In the genomic region with DNA sequence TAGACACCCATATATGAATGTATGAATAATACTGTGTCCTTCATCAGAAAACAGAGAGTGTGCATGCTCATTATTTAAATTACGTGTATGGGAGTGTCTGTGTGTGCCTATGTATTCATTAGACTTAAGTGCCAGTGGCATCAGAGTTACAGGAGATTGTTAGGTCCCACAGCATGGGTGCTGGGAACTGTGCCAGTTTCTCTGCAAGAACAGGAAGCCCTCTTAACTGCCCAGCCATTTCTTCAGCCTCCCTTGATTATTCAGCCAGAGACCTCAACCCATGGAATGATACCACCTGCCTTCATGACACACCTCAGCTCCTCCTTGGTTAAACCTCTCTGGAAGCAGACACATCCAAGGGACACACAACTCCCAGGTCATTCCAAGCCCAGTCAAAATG, we compare ENCODE assay signal across 26 mouse cellular contexts.
DNase-seq lines count a peak whose midpoint lies in the region; ATAC-seq and TF ChIP-seq lines count a peak whose summit lies in the region.
"Had no signal": no experiment of that assay in that cellular context is flagged by ENCODE, and none has a peak within 500 bp of the region (broad histone marks: within the 10 kb centered on the region; RNA-seq: fewer than 3 reads in every experiment).

No protein-coding gene starts in this region.

- DNase-seq in 416B (ENCODE audit: low read depth) (peak; percentile 81), MEL (ENCODE audit: low read depth, low spot score) (peak; percentile 87)
- no peak for DNase-seq in natural killer cell, adult 2 months (ENCODE audit: low spot score in 2 of 2)
- DNase-seq: adrenal gland, adult 2 months; adrenal gland, postnatal 14 days; cerebellum, adult 18-20 months; embryo, embryonic 11 days; gastrocnemius, postnatal 10 days; gastrocnemius, postnatal 36 days; heart, adult 11 months; heart, postnatal 10 days; heart, postnatal 36 days had no signal

- H3K9me3 ChIP-seq in MEL (replicated peaks; ENCODE audit: insufficient read depth, low read length), result no peaks in the 10 kb centered on the region
- no peaks in the 10 kb centered on the region for H3K9me3 ChIP-seq in midbrain, embryonic 16.5 days (replicated peaks; ENCODE audit: control insufficient read depth, low read length, poor library complexity, severe bottlenecking)
- H3K9me3 ChIP-seq: embryonic facial prominence, embryonic 10.5 days; embryonic facial prominence, embryonic 13.5 days; forebrain, embryonic 12.5 days; heart, embryonic 15.5 days; hindbrain, embryonic 13.5 days; intestine, embryonic 15.5 days had no signal

- TF ChIP-seq CTCF in MEL (IDR thresholded peaks at IDR 0.05 in 2 of 3, conservative IDR thresholded peaks at IDR 0.05 in 1 of 3; ENCODE audit: control insufficient read depth in 1 of 3, insufficient read depth in 1 of 3, low read depth in 2 of 3, low read length in 3 of 3, poor library complexity in 1 of 3, severe bottlenecking in 1 of 3), result no peak

- peak; percentile 39 for ATAC-seq in common myeloid progenitor, adult 5-6 weeks (replicated peaks; ENCODE audit: low read depth, poor library complexity, severe bottlenecking)
- 0 out of 2 replicates have a peak, but pooled peaks have one; percentile 27 for ATAC-seq in megakaryocyte-erythroid progenitor cell, adult 5-6 weeks (replicated peaks; ENCODE audit: low FRiP score, low TSS enrichment, poor library complexity, severe bottlenecking)
- ATAC-seq in midbrain, embryonic 16.5 days, result no peak
- ATAC-seq: forebrain, embryonic 16.5 days; hindbrain, embryonic 16.5 days; intestine, embryonic 15.5 days had no signal

- H3K36me3 ChIP-seq in MEL (ENCODE audit: control insufficient read depth in 1 of 2, insufficient read depth in 2 of 2, low read length in 2 of 2), result peaks cover 0 to 11% of the 10 kb centered on the region in 2 experiments; a peak in 2 of 4 replicates
- H3K36me3 ChIP-seq in midbrain, embryonic 16.5 days (ENCODE audit: control insufficient read depth, insufficient read depth, low read length), result no peaks in the 10 kb centered on the region
- H3K36me3 ChIP-seq: embryonic facial prominence, embryonic 10.5 days; embryonic facial prominence, embryonic 13.5 days; forebrain, embryonic 12.5 days; heart, embryonic 12.5 days; heart, embryonic 15.5 days; hindbrain, embryonic 10.5 days; hindbrain, embryonic 13.5 days; intestine, embryonic 15.5 days had no signal

- no peak overlapping the region for H3K4me2 ChIP-seq in midbrain, embryonic 16.5 days (ENCODE audit: low read length)
- H3K4me2 ChIP-seq: embryonic facial prominence, embryonic 13.5 days; forebrain, embryonic 12.5 days; heart, embryonic 12.5 days; heart, embryonic 15.5 days; hindbrain, embryonic 13.5 days; intestine, embryonic 15.5 days had no signal

- TF ChIP-seq EP300 in MEL (IDR thresholded peaks at IDR 0.05; ENCODE audit: low read depth in 1 of 2, low read length in 2 of 2), result peak; percentile 21 to 54; a peak in 3 of 4 replicates

- no peak overlapping the region for H3K27ac ChIP-seq in MEL (ENCODE audit: control insufficient read depth, low read depth, low read length)
- no peak overlapping the region for H3K27ac ChIP-seq in midbrain, embryonic 16.5 days (ENCODE audit: low read length)
- H3K27ac ChIP-seq: embryonic facial prominence, embryonic 10.5 days; embryonic facial prominence, embryonic 13.5 days; forebrain, embryonic 12.5 days; heart, embryonic 15.5 days; hindbrain, embryonic 10.5 days; hindbrain, embryonic 13.5 days; intestine, embryonic 15.5 days had no signal

- H3K27me3 ChIP-seq in MEL (ENCODE audit: control insufficient read depth in 1 of 2, insufficient read depth in 2 of 2, low read length in 2 of 2), result no peaks in the 10 kb centered on the region
- H3K27me3 ChIP-seq in midbrain, embryonic 16.5 days (ENCODE audit: control insufficient read depth, insufficient read depth, low read depth, low read length), result no peaks in the 10 kb centered on the region
- H3K27me3 ChIP-seq: embryonic facial prominence, embryonic 13.5 days; forebrain, embryonic 12.5 days; heart, embryonic 12.5 days; heart, embryonic 15.5 days; hindbrain, embryonic 13.5 days; intestine, embryonic 15.5 days had no signal

- no peak; the same call in 1 of the 2 replicates for TF ChIP-seq RAD21 in MEL (IDR thresholded peaks at IDR 0.05; ENCODE audit: low read depth, low read length)

- 88% methylated on average over 1 of the region's 1 CpGs for WGBS in midbrain, embryonic 16.5 days

- H3K4me1 ChIP-seq in MEL (ENCODE audit: control insufficient read depth in 1 of 2, insufficient read depth in 2 of 2, low read length in 2 of 2), result peaks cover 0 to 13% of the 10 kb centered on the region in 2 experiments; a peak in 2 of 4 replicates
- no peaks in the 10 kb centered on the region; the same call in 1 of the 2 replicates for H3K4me1 ChIP-seq in midbrain, embryonic 16.5 days (ENCODE audit: control insufficient read depth, insufficient read depth, low read length)
- H3K4me1 ChIP-seq: heart, embryonic 12.5 days; hindbrain, embryonic 10.5 days; intestine, embryonic 15.5 days had no signal

- no peak overlapping the region for H3K4me3 ChIP-seq in MEL (ENCODE audit: control insufficient read depth in 1 of 2, insufficient read depth in 1 of 2, low read depth in 2 of 2, low read length in 2 of 2)
- no peak overlapping the region for H3K4me3 ChIP-seq in midbrain, embryonic 16.5 days (ENCODE audit: low read depth, low read length)
- H3K4me3 ChIP-seq: embryonic facial prominence, embryonic 10.5 days; embryonic facial prominence, embryonic 13.5 days; erythroblast, embryonic 14.5 days; forebrain, embryonic 12.5 days; heart, embryonic 12.5 days; heart, embryonic 15.5 days; hindbrain, embryonic 10.5 days; hindbrain, embryonic 13.5 days; intestine, embryonic 15.5 days had no signal

- H3K79me2 ChIP-seq in MEL (ENCODE audit: control insufficient read depth, insufficient read depth, low read length, poor library complexity), result no peaks in the 10 kb centered on the region

- no peak for TF ChIP-seq POLR2A in MEL (IDR thresholded peaks at IDR 0.05; ENCODE audit: control insufficient read depth in 1 of 2, insufficient read depth in 1 of 2, low read depth in 1 of 2, low read length in 2 of 2, poor library complexity in 1 of 2)

- H3K9ac ChIP-seq in MEL (ENCODE audit: control insufficient read depth, low read depth, low read length, poor library complexity, severe bottlenecking), result no peak overlapping the region
- no peak overlapping the region for H3K9ac ChIP-seq in midbrain, embryonic 16.5 days (ENCODE audit: low read depth, low read length)
- H3K9ac ChIP-seq: embryonic facial prominence, embryonic 13.5 days; forebrain, embryonic 12.5 days; heart, embryonic 12.5 days; heart, embryonic 15.5 days; hindbrain, embryonic 13.5 days; intestine, embryonic 15.5 days had no signal

TF ChIP-seq in MEL, 35 proteins besides CTCF, POLR2A, EP300 and RAD21:
- TF ChIP-seq MYC (IDR thresholded peaks at IDR 0.05; ENCODE audit: low read depth, low read length) (no peak), ETS1 (IDR thresholded peaks at IDR 0.05; ENCODE audit: low read depth, low read length) (0 out of 2 replicates have a peak, but pooled peaks have one; percentile 38), RCOR1 (IDR thresholded peaks at IDR 0.05; ENCODE audit: low read depth, low read length) (no peak), GATA1 (IDR thresholded peaks at IDR 0.05; ENCODE audit: low read depth, low read length) (no peak)

Comparison
In these comparisons a context has a peak if more than half of its experiments do, and no peak if none do; other contexts are left out.
1. DNase-seq: peak in 416B (single experiment) and MEL (single experiment); none in natural killer cell, adult 2 months (0 of 2).